Mouse (Mus musculus) kidney, postnatal 4 days (tissue): Measurements from ENCODE around the gene Gm4767.
"Not testable (repeated sequence)": the region's sequence is repeated elsewhere in the genome, so short reads cannot be mapped to it uniquely, and the experiment has no call there.

Experiments used
- DNase-seq, 2 experiments: peaks; one replicate each; pipeline ENCODE4 v3.0.0; 2021; ENCODE audit warnings: mixed read lengths in 2 of 2

Gm4767 gene

DNA sequence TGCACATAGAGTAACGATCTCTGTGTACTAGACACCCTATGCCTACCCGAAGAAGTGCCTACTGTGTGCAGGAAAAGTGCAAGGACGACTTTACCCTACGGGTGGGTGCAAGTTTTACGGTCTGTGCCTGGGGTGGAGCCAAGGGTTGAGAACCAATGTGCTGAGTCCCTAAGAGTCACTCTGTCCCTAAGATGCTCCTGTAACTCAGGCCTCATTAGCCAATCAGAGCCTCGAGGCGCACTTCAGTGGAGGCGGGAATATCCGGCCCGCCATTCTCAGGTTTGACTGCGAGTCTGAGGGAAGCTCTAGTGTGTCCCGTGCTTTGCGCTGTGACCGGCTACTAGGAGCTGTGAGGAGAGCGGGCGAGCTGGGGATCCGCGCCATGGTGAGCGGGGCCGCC lies at the start of gene Gm4767:
Gm4767 (plus strand) TSS at position 288 of the 400 bp plus-strand sequence.
- DNase-seq = peak; percentile 2 to 26

DNA sequence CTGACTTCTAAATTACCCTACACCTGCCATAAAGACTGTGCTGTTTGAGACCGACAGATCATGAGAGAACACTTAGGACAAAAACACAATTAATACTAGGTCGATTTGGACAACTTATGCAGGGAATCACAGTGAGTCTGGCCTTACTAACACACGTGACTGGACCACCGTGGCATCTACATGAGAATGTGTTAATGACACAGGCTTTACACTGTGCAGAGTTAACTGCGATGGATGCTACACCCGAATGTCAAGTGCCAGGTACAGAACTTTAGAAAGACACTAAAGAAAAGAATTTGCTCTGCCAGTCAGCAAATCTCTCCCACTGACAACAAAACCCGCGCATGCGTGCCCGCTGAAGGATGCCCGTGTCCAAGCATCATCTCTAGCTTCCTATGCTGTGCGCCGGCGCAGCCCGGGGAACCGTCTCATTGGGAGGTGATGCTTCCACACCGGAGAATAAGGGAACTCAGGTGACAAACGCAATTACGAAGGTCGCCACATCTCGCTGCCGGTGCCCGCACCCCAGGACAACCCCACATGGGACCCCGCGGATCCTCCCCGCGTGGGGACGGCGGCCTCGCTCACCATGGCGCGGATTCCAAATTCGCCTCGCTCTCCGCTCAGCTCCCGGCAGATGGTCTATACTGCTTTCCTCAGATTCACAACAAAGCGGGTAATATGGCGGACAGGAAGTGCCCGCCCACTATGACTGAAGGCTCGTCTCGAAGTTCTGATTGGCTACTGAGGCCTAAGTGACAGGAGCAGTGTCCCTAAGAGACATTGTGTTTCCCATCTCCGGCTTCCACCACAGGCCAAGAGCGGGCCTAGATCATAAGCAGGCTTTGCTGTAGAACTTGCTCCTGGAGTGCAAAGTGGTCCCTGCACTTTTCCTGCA lies 41.2 kb upstream of the Gm4767 start, which contains the start of gene Gm3055:
Gm3055 (minus strand) TSS at position 656 of the 898 bp plus-strand sequence.
- not testable (repeated sequence) for DNase-seq

DNA sequence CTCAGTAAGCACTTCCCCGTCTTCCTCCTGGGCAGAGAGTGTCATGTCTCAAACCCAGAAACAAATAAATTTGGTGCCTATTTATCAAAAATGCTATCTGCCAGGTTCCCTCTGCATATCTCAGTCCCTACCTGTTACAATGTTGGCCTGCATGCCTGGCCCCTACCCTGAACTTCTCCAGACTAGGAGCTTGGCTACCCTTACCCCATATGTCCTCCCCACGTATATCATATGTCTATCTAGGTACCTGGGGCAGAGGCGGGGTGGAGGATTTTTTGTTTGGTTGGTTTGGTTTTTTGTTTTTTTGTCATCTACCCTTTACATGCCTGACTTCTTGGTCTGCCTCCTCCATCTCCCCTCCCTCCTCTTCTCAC lies 40.6 kb upstream of the Gm4767 start:
- not testable (repeated sequence) for DNase-seq

DNA sequence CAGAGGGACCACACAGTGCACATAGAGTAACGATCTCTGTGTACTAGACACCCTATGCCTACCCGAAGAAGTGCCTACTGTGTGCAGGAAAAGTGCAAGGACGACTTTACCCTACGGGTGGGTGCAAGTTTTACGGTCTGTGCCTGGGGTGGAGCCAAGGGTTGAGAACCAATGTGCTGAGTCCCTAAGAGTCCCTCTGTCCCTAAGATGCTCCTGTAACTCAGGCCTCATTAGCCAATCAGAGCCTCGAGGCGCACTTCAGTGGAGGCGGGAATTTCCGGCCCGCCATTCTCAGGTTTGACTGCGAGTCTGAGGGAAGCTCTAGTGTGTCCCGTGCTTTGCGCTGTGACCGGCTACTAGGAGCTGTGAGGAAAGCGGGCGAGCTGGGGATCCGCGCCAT lies 34.2 kb downstream of the Gm4767 start:
- DNase-seq = not testable (repeated sequence)

DNA sequence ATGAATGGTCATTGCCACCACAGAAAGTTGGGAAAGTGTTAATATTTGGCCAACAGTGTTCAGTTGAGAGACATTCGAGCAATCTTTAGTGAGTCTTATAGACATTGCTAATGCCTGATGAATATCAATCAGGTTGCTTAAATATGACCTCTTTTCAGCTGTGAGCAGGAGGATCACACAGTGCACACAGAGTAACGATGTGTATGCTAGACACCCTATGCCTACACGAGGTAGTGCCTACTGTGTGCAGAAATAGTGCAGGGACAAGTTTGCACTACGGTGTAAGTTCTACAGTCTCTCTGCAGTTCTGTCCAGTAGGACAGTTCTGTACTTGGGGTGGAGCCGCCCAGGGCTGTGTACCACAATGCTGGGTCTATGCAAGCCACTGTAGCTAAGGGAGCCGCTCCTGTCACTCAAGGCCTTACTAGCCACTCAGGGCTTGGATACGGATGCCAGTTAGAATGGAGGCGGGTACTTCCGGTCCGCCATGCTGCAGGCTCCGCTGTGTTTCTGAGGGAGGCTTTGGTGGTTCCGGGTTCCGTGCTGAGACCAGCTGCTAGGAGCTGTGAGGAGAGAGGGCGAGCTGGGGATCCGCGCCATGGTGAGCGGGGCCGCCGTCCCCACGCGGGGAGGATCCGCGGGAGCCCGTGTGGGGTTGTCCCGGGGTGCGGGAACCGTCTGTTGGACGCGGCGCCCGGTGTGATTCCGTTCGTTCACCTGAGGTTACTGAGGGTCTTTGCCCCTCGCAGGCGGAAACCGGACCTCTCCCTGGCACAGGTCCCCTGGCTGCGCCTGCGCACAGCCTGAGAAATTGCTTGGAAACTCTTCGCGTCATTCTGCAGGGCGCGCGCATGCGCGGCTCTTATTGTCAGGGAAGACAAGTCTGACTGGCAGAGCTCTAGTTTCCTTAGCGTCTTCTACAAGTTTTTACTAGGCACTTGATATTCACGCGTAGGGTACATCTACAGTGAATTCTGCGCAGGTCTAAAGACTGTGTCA lies 51.7 kb downstream of the Gm4767 start, which contains the start of gene Gm32687:
Gm32687 (plus strand) TSS at position 526 of the 999 bp plus-strand sequence.
- DNase-seq = peak; percentile 1 to 7
